Mouse (Mus musculus) neutrophil, adult 5-6 weeks (primary cell): Measurements from ENCODE around the gene Xpr1. TPM values are rescaled to one million over a fixed set of nuclear protein-coding genes. Genes with fewer than 3 reads are reported as not detected.
A peak's percentile ranks its signal among the peaks of the same experiment; 100 is the strongest.

Source experiments
- ATAC-seq: fragments of 151-379, 151-347 bp; 2 replicates; pipeline ENCODE4 v1.8.0; 2017; ENCODE audit warnings: mild to moderate bottlenecking, moderate TSS enrichment; ENCODE audit not compliant: insufficient number of reproducible peaks, poor library complexity, low FRiP score, severe bottlenecking; ENCODE audit errors: extremely low read depth
- total RNA-seq: library from RNA; stranded (forward); fragments of 200-1000 nt; gene quantifications from 2 replicates; pipeline ENCODE4 v1.2.3, GENCODE M21; 2017

Gene Xpr1
- total RNA-seq: 87.3 and 97.9 TPM in 2 replicates

DNA sequence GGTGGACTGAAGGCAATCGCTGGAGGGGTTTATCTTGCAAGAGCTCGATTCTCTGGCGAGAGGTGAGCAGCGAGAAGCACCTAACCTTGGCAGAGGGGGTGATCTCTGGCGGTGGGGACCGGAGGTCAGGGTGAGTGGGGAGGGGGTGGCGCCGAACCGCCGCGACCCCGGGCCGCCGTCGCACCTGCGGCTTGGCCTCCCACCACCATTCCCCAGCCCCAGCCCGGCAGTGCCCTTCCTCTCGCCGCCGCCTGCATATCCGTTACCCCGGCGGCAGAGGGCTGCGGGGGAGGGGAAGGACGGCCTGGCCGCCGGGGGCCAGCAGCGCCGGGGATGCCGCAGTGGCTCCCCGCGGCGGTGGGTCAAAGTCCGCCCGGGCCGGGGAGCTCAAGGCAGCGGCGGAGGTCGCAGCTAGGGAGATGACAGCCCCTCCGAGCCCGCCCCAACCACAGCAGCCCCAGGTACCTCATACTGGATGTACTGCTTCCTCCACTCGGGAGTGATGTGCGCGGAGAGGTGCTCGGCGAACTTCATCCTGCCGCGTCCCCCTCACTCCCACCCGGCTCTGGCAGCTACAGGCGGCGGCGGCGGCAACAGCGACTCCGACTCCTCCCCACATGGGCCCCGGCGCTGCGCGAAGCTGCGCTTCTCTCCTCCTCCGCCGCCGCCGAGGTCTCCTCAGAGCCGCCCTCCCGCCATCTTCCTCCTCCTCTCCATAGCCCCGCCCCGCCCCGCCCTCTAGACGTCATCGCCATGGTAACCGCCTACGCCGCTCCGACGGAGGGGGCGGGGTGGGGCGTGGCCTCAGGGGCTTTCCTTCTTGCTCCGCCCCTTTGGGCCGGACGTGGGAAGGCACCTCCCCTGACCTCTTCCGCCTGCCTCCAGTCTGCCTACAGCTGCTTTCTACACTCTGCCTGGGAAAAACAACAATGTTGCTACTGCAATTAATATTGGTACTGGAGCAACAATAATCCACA is at the start of gene Xpr1:
Gene Xpr1, minus strand, starts transcription at position 715 of the 977 bp plus-strand sequence.
- ATAC-seq: peak; percentile 90

DNA sequence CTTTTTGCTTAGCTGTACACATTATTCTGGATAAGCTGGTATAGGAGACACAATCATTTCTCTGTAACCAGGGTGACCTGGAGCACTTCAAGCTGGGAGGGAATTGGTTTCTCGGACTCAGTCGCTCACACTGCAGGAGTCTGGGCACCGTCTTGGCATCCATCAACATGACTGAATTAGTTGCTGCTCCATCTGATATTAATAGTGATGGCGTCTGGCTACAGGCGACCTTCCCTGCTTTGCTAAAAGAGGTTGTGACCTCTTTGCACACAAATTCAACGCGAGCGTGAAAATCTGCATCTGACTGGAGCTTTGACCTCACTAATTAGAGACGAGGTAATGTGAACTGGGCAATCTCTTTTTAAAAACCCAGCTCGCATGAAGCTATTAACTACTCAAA is 46.2 kb upstream of the Xpr1 start:
- ATAC-seq: no peak

DNA sequence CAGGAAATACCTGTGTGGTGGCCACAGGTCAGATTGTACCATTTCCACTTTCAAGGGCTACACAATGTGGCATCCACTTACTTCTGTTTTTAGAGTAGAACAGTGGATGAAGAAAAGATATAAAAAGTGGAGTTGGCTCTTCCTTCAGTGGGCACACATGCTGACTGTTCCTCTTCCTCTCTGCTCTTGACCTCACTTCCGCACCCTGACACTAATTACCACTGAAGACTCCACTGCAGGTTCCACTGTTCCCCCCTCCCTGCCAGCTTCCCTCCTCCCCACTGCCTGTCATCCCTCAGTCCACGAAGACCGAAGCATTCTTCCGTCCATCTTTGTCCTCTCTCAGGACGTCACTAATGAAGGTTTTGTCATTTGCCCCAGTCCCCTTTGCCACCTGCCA is 45.4 kb upstream of the Xpr1 start:
- no peak for ATAC-seq

DNA sequence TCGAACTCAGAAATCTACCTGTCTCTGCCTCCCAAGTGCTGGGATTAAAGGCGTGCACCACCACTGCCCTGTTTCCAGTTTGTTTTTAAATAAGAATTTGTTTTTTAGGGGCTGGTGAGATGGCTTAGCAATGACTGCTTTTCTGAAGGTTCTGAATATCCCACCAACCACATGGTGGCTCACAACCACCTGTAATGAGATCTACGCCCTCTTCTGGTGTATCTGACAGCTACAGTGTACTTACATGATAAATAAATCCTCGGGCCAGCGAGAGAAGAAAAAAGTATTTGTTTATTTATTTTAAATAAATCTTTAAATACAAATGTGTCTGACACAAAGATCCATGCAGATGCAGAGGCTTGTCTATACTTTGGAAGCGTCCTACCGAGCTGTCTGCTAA is 40.3 kb upstream of the Xpr1 start:
- no peak for ATAC-seq

DNA sequence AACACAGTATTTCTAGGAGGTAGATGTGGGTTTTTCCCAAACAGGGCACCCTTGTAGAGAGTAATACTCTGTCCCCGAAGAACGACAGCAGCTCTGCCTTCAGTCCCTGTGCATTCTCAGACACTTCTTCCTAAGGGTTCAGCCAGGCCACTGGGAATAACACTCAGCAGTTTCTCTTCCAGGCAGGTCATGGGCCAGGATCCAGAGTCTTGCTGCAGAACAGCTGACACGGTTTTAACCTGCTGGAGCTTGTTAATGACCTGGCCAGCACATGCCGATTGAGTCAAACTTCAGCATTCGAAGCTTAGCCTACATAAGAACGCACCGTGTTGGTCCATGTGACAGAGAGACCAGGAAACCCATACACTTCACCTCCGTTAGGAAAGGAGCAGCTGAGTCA is 36.0 kb upstream of the Xpr1 start:
- no peak for ATAC-seq

DNA sequence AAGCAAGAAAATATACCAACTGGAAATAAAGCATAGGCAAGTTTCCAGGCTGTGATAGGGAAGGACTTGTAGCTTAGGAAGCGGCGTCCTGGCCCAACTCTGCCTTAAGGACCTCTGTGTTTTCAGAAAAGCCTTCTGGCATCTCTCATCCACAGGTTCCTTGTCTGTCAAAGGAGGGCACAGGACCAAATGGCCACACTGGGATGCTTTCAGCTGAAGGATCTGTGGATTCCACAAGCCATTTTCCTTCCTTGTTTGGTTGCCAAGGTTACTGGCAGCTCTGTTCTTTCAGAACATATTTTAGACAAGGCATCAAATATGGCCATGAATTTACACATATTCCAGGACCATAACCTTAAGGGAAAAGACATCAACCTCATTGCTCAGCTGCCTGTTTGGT is 31.7 kb upstream of the Xpr1 start:
- no peak for ATAC-seq

DNA sequence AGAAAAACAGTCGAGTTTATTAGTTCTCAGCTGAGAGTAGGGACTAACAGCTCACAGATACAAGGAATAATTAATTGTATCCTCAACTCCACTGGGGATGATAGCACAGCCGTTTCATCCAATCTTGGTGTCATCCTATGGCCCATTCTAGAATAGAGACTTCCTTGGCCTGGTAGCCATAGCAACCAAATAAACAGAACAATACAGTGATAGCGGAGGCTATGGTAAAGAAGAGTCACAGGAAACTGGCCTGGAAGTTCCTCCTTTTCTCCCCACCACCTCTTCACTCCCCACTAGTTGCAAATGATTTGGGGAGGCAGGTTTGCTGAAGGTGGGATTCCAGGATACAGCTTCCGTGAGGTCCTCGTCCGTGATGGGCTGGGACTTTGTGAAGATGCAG is 30.1 kb upstream of the Xpr1 start:
- ATAC-seq: no peak

DNA sequence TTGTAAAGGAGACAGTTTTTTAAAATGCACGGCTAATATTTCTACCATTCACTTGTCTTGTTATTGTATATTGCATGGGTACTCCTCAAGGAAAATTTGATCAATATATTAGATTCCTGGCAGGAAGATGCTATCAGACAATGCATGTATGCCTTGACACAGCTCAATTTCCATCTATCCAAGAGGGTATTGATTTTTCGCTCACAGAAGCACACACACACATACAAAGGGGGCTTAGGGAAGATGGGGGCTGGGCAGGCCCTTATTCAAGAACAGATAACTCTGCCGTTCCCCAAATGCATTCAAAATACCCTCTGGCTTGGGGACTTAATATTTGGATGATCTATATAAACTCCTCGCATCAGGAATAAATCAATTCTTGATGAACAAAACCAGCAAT is 25.9 kb upstream of the Xpr1 start:
- ATAC-seq: no peak

DNA sequence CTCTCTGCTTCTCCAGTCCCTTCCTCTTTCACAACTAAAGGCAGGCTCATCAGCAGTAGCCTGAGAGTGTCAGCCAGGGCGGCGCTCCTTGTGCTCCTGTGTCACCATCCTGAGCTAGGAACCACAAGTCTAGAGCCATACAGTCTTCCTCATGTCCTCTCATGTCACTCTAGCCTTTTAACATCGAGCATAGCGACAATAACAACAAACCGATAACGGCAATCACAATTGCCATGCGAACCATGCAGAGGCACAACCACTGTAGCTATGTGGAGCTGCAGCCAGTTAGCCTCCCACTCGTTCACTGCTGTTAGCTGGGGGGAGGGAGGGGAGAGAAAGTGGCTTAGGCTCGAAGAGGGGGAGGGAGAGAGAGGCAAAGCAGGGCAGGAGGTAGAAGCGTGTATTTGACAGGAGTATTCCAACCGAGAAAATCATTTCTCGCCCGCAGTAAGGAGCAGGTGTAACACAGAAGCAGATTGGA is 25.3 kb upstream of the Xpr1 start:
- ATAC-seq: no peak

DNA sequence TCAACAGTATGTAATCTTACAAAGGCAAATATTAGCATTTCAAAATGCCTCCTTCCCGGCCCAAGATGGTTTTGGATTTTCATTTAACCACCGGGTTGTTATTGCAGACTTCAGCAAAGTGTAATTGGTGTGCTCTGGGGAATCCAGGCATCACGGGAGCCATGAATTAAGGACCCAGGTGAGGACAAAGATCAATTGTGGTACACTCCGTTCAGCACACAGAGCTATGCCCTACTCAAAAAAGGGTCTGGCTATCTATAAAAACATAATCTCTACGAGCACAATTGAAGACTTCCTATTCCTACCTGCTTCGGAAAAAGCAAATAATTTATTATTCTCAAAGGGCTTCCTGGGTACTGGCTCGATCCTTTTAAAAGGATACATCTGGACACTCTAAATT is 22.3 kb upstream of the Xpr1 start:
- ATAC-seq: no peak

DNA sequence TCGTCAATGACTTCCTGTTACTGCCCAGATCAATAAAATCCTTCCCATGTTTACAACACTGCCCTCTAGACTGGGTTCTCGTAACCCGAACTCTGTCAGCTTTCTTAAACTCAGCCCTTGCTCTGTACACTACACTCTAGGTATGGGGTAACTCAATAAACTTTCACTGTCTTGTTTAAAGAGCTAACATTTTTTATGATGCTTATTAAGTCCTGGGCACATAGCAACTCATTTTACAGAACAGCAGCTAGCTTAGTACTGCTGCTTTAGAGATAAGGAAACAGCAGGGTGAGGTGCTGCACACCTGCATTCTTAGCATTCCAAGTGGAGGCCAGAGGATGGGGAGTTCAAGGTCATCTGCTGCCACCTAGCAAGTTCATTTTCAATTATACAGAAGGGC is 21.3 kb upstream of the Xpr1 start:
- ATAC-seq: no peak

DNA sequence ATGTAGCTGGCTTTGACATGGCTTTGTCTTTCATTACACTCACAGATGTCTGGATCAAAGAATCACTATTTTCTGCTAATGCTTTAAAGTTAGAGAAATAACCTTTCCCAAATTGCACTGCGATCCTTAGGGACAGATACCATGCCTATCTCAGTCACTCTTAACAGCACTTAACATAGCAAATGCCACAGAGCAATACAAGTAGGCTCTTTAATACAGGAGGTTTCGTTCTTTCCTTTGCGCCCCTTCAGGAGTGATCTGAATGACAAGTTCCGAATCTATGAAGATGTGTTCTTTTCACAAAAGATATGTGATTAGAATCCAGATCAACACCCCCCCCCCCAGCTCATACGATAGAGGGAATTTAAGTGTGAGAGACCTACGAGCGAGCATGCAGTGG is 12.1 kb upstream of the Xpr1 start:
- no peak for ATAC-seq

DNA sequence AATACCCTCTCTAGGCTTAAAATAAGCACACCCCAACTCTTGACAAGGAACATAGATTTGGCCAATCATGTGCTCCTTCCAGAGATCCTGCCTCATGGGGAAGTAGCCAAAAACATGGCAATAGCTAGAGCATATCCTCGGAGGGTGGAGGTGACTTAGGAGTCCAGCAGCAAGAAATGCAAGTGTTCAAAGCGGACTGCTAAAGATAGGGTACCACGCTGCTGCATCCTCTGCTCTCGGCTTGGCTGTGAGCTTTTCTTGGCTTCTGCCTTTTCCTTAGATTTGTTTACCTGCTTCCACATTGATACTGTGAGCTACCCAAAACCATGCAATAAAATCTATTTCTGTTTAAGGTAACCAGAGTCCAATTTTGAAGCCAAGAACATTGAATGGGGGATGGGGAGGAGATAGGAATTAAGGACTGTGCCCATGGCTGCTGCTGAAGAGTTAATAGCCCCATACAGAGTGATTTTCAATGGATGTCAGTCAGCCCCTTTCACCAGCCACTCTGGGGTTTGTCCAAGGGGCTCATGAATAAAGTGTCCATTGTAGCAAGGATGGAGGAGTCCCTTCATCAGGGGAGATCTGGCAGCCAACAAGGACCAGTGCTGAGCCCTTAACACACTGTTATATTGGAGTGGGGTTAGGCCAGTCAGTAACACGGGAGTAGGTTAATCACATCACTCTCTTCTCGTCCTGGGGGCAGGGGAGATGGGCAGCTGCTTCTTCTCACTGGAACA is 10.1 kb upstream of the Xpr1 start:
- no peak for ATAC-seq

DNA sequence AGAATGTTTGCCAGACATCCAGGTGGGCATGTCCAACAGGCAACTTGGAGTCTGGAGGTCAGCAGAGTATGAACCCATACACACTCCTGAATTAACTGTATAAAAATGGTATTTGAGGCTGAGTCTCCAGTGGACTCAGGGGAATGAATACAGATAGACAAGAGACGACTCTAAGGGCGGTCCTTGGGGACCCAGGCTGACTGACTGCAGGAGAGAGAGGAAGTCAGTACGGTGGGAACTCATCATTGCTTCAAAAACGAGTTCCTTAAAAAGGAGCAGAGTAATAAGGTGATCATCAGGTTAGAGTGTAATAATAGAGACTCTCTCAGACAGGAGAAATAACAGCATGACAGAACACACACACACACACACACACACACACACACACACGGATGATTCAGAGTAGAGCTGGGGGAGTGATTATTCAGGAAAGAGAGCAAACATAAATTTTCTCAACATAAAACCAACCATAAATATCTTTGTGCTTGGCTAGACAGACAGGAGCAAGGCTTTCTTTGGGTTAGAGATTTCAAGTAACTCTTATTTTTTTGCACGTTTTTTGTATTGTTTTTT is 8.6 kb upstream of the Xpr1 start:
- ATAC-seq: peak; percentile 58; the same call in 1 of the 2 replicates

DNA sequence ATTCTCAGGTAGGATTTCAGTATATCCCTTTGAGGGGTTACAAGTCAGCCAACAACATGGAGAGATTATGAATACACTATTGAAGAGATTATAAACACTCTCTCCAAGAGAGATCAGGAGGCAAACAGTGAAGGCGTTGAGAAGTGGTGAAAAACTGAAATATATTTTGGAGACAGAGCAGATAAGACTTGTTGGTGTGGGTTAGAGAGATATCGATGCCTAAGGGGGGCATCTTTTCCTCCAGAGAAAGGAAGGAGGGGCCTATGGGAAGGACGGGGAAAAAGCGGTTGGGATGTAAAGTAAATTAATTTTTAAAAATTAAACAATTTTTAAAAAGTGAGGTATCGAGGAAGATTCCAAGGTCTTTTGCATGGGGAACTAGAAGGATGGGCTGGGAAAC is 8.1 kb upstream of the Xpr1 start:
- ATAC-seq: no peak

DNA sequence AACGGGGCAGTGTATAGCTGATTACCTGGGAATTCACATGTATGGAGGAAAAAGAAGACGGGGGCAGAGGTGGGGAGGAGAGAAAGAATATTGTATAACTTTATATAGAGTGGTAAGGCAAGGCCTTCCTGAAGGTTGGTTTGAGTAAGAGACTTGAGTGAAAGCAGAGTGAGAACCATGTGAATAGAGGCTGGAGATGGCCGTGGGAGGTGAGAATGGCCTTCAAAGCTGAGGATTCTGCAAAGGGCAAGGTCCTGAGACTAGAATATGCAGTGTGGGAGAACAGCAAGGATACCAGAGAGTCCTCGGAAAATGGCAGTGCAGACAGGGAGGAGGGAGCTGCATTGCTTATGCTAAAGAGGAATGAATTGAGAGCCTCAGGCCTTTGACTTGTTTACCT is 6.6 kb upstream of the Xpr1 start:
- no peak for ATAC-seq

DNA sequence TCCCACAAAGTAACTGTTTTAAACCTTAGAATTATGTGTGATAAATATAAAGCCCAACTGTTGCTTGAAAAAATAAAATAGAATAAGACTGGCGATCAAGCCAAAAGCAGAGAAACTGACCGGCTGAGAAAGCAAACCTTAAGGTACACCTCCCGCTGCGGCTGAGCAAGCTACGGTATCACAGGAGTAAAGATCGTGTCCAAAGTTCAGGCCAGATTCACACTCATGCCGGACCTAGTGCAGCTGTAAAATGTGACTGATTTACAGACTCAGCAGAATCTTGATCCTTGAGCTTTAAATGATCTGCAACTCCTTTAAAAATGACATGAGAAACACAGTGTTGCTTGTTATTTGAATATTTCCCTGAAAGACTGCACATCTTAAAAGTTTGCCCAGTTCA is 4.8 kb upstream of the Xpr1 start:
- no peak for ATAC-seq

DNA sequence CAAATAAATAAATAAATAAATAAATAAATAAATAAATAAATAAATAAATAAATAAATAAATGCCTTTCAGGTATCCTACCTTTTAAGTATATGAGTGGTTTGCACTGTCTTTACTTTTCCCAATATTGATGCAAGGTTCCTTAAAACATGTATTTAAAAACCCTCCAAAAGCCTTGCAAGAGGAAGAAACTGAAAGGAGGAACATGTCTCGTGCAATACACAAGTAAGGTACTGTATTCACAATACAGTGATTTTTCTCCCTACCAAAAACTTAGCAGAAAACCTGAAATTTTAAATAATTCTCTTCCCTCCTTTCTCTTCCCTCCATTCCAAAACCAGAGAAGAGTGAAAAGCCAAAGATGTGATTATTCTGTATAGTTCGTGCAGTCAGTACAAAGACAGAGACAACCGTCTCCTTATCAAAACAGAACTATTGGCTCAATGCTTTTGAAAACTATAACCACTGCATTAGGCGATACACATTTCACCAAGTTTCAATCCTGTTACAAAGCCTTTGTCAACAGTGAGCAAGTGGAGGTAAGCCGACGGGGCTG is 991 bp downstream of the Xpr1 start:
- no peak for ATAC-seq

DNA sequence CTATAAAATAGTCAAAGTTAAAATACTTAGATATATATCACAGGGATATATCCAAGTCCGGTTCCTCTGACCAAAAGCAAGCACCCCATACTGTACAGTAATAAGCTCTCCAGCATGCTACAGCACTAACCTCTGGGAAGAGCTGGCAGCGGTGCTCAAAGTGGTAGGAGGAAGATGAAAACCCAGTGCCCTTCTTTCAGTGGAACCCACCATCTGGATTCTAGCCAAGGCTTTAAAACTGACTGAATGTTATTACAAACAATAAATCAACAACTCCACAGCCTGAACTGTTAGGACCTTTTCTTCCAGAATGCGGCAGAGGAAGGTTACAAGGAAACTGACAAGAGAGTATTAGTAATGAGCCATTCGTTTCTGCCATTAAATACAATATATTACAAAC is 1.8 kb downstream of the Xpr1 start:
- ATAC-seq: no peak
